Mouse (Mus musculus) liver, adult 2 months (tissue): ENCODE data around the gene Ppp1r15b.

Source experiments
- CTCF ChIP-seq: fragments of 200-500 bp; IDR thresholded peaks from 2 replicates; pipeline ENCODE4 v1.5.1; 2011; ENCODE audit warnings: low read depth, low read length, control low read depth
- POLR2A ChIP-seq: fragments of 200-500 bp; IDR thresholded peaks from 2 replicates; pipeline ENCODE4 v1.6.1; 2011; ENCODE audit warnings: low read length, control low read depth; ENCODE audit not compliant: insufficient read depth; ENCODE audit errors: extremely low read depth

- TF ChIP-seq POLR2A: no peak
- no peak for TF ChIP-seq CTCF
Measured at GRCm38 (mm10) chr1:133152213-133152612, 21.3 kb downstream of the Ppp1r15b start.
